Mouse (Mus musculus) limb, embryonic 10.5 days (tissue): Measurements from ENCODE around the gene Nsrp1. TPM values are rescaled to one million over a fixed set of nuclear protein-coding genes. Genes with fewer than 3 reads are reported as not detected.

Experiments
- DNase-seq: peaks from one replicate; pipeline ENCODE4 v3.0.0-alpha.2; 2017; ENCODE audit warnings: low spot score
- H3K27ac ChIP-seq: fragments of 300-500 bp; sonication (generic); 2 replicates; pipeline ENCODE4 v1.5.1; 2016; ENCODE audit warnings: mild to moderate bottlenecking
- H3K27me3 ChIP-seq: fragments of 300-500 bp; sonication (generic); 2 replicates; pipeline ENCODE4 v1.6.1; 2016; ENCODE audit warnings: low read depth, mild to moderate bottlenecking; ENCODE audit not compliant: poor library complexity, severe bottlenecking
- H3K36me3 ChIP-seq: fragments of 300-500 bp; sonication (generic); 2 replicates; pipeline ENCODE4 v1.6.1; 2016; ENCODE audit warnings: mild to moderate bottlenecking, moderate library complexity
- H3K4me1 ChIP-seq: fragments of 300-500 bp; sonication (generic); 2 replicates; pipeline ENCODE4 v1.6.1; 2016
- H3K4me3 ChIP-seq: fragments of 300-500 bp; sonication (generic); 2 replicates; pipeline ENCODE4 v1.5.1; 2016; ENCODE audit warnings: mild to moderate bottlenecking, moderate library complexity
- H3K9me3 ChIP-seq: fragments of 300-500 bp; sonication (generic); replicated peaks from 2 replicates; pipeline ENCODE4 v1.6.1; 2016; ENCODE audit warnings: mild to moderate bottlenecking
- WGBS: fragments of 180-500 bp; shearing (Covaris S2); methylation state at CpG from one replicate; pipeline ENCODE4 v1.1.7; 2016; 5-methylcytosine and 5-hydroxymethylcytosine counted together
- polyA plus RNA-seq: library from polyadenylated mRNA; unstranded; fragments of >200 nt; fragmentation: Nextera tagmentation; extraction: Ambion mirVana; gene quantifications from 2 replicates; pipeline ENCODE4 v1.2.1, GENCODE M21; 2016

The Nsrp1 gene
- polyA plus RNA-seq, 1 experiment from 2014 or later, result 64.2 TPM

DNA sequence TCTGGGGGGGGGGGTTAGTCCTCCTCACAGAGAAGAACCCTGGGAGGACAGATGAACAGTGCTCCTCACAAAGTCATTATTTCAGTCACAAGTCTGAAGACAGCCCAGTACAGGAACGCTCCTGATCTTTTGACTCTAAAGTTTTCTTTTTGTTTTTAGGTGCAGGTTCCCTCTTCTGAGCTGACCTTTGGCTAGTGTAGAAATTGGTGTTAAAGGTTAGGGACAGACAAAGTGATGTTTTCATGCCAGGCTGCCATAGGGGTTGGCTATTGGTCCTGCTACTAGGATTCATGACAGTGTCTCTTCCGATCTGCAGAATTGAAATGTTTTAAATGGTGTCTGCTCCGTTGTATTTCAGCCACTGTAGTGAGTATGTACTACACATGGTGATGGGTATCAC is 50.1 kb downstream of the Nsrp1 start:
- WGBS, result 91% methylated on average over 3 of the region's 3 CpGs
- Histone ChIP-seq H3K4me1 (no peaks in the 10 kb centered on the region), H3K9me3 (no peaks in the 10 kb centered on the region), H3K27ac (no peak overlapping the region), H3K4me3 (no peak overlapping the region), H3K27me3 (no peaks in the 10 kb centered on the region), H3K36me3 (no peaks in the 10 kb centered on the region)
- no peak for DNase-seq

DNA sequence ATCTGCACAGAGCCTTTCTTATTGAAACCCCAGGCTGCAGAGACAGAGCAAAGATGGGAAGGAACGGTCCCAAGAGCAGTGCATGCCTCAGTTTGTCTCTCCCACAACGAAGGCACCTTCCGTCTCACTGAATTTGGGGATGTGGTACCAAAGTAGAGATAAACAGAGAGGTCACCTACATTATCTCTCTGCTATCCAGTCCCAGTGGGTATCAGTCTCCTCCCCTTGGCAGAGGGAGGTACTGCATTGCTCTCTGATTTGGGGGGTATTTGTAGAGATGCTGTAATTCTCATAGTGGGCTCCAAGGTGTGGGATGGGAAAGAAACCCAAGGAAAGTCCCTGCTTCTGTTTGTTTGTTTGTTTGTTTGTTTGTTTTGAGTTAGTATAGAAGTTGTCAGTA is 51.7 kb downstream of the Nsrp1 start:
- DNase-seq, result no peak
- no peaks in the 10 kb centered on the region for H3K27me3 ChIP-seq
- H3K9me3 ChIP-seq, result no peaks in the 10 kb centered on the region
- H3K4me3 ChIP-seq, result no peak overlapping the region
- H3K4me1 ChIP-seq, result no peaks in the 10 kb centered on the region
- H3K36me3 ChIP-seq, result no peaks in the 10 kb centered on the region
- no peak overlapping the region for H3K27ac ChIP-seq
- 76% methylated on average over 3 of the region's 3 CpGs for WGBS

DNA sequence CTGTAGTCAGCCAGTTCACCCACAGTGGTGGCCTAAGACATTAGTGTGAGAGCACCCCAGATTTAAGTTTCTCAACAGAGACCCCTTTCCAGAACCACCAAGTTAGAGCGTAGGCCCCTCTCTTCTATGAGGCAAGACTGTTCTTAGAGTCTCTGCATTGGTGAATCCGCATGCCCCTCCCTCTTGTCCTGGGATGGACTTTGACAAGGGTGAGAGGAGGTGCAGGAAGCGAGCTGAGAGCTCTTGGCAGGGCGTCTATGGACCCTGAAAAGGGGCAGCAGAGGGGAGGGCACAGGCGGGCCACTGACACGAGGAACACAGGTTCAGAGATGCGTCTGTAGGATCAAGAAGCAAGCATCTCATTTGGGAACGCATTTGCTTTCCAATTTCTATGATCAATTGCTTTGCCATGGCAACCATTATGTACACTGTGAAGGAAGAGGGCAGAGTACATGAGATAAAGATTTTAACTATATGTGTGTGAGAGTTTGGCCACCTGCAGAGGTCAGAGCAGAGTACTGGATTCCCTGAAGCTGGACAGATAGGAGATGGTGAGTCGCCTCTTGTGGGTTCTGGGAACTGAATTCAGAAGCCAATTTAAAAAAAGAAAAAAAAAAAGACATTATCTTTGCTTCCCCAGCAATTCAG is 56.4 kb downstream of the Nsrp1 start:
- H3K4me1 ChIP-seq, result no peaks in the 10 kb centered on the region

DNA sequence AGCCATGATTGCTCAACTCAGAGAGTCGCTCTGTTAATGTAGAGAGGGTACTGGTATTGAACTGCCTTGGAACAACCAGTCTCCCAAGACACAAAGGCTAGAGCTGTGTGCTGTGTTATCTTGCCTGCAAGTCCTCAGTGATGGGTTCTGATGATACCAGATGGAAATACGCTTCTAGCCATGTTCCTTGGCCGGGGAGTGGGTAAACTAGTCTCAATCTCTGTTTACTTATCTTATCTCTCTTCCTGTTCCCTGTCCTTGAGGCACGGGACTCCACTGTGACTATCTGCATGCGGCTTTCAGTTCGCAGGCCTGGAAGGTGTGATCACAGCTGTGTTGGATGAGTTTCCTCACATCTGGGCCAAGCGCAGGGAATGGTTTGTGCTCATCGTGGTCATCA is 58.7 kb downstream of the Nsrp1 start:
- no peak overlapping the region for H3K4me3 ChIP-seq
- H3K27ac ChIP-seq, result no peak overlapping the region
- H3K36me3 ChIP-seq, result no peaks in the 10 kb centered on the region
- 77% methylated on average over 8 of the region's 8 CpGs for WGBS
- DNase-seq, result no peak
- H3K9me3 ChIP-seq, result no peaks in the 10 kb centered on the region
- no peaks in the 10 kb centered on the region for H3K4me1 ChIP-seq
- H3K27me3 ChIP-seq, result peaks cover 6% of the 10 kb centered on the region; the same call in 1 of the 2 replicates

More for the DNA sequence above, 56.4 kb downstream of the Nsrp1 start:
- WGBS, result 85% methylated on average over 9 of the region's 9 CpGs
- DNase-seq, result no peak
- H3K27me3 ChIP-seq, result peaks cover 6% of the 10 kb centered on the region; the same call in 1 of the 2 replicates
- no peak overlapping the region for H3K27ac ChIP-seq
- H3K4me3 ChIP-seq, result no peak overlapping the region
- no peaks in the 10 kb centered on the region for H3K36me3 ChIP-seq
- H3K9me3 ChIP-seq, result no peaks in the 10 kb centered on the region

DNA sequence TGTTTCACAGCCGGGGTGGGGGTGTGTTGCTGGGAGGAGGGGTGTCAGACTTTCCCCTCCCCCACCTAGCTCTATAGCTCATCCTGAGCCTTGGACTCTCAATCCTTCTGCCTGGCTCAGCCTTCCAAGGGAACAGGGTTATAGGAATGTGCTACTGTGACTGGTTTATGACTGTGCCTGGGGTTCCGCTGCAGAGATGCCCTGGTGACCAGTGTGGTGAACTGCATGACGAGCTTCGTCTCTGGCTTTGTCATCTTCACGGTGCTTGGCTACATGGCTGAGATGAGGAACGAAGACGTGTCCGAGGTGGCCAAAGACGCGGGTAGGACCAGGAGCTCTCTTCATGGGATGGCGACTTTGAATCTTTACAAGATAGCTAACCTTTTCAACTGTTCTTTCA is 60.2 kb downstream of the Nsrp1 start:
- Histone ChIP-seq H3K36me3 (no peaks in the 10 kb centered on the region), H3K4me1 (no peaks in the 10 kb centered on the region), H3K9me3 (no peaks in the 10 kb centered on the region), H3K27me3 (peaks cover 6% of the 10 kb centered on the region; the same call in 1 of the 2 replicates), H3K4me3 (no peak overlapping the region), H3K27ac (no peak overlapping the region)
- 78% methylated on average over 11 of the region's 11 CpGs for WGBS
- no peak for DNase-seq

DNA sequence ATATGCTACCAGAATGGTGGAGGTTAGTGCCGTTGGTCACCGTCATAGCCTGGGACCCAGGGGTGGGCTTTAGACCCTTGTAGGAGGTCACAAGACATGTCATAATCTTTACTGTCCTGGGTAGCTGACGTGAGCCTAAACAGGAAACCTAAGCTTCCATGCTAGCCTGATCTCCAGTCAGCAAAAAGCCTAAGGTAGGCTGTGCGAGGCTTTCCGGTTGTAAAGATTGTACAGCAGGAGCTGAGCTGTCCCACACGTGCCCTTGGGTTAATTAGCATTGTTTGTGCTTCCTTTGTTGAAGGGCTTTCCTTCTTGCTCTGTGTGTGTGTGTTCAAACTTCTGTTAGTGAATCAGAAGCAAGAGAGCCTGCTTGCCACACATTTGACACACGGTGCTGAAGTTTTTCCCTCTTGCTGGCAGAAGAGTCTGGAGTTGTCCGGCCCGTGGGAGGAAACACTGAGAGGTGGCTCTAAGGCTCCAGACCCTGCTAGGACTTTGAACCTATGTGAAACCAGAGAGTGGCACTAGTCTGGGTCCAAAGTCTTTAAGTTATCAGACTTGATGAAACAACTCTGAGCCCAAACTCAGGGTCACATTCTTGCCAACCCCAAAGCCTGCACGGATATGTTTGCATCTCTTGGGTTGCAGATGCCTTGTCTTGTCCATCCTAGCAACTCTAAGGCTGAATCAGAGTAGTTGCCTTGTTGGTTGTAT is 67.3 kb downstream of the Nsrp1 start:
- DNase-seq, result no peak
- 85% methylated on average over 10 of the region's 10 CpGs for WGBS
- H3K4me1 ChIP-seq, result peaks cover 10% of the 10 kb centered on the region
- H3K4me3 ChIP-seq, result no peak overlapping the region
- H3K9me3 ChIP-seq, result no peaks in the 10 kb centered on the region
- no peaks in the 10 kb centered on the region for H3K36me3 ChIP-seq
- H3K27me3 ChIP-seq, result no peaks in the 10 kb centered on the region
- no peak overlapping the region for H3K27ac ChIP-seq

DNA sequence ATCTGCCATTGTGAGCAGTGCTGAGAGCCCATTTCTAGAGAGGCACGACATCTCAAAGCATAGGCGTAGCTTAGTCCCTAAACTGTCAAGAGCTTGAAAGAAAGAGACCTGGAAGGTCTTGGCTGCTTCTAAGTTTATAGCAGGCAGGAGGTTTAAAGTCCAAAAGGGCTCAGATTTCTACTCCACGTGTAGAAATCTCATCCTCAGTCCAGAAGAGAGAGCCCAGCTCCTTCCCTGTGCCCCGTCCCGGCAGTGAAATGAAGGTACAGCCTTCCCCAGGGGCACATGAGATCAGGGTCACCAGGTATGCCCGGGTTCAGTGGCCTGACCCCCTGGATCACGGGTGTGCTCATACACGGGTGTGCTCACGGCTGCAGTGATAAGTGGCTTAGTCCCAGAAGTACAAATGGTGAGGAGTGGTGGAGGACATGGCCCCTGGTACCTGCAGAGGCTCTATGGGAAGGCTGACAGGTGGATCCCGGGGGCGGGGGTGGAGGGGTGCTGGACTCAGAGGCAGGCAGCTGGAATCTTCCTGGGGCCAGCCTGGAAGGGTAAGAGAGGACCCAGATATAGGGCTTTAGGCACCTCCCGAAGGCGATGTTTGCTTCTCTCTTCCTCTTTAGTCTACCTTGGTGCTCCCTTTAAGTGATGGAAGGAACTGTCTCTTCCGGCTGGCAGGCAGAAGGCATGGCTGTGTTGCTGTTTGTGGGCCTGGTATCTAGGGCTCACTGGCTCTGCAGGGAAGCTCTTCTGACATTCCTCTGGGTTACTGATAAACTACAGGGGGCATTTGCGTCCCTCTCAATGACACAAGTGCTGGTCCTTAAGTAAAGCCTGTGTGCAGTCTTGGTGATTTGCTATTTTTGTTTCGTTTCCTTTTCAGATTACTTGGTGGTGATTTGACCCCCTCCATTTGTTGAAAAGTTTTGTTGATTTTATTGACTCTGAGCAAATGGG is 68.9 kb downstream of the Nsrp1 start:
- no peak for DNase-seq
- H3K9me3 ChIP-seq, result no peaks in the 10 kb centered on the region
- WGBS, result 79% methylated on average over 16 of the region's 16 CpGs
- H3K4me1 ChIP-seq, result peaks cover 10% of the 10 kb centered on the region
- H3K4me3 ChIP-seq, result no peak overlapping the region
- H3K27me3 ChIP-seq, result 0 out of 2 replicates have a peak, but pooled peaks cover 2% of the 10 kb centered on the region
- no peaks in the 10 kb centered on the region for H3K36me3 ChIP-seq
- H3K27ac ChIP-seq, result no peak overlapping the region

DNA sequence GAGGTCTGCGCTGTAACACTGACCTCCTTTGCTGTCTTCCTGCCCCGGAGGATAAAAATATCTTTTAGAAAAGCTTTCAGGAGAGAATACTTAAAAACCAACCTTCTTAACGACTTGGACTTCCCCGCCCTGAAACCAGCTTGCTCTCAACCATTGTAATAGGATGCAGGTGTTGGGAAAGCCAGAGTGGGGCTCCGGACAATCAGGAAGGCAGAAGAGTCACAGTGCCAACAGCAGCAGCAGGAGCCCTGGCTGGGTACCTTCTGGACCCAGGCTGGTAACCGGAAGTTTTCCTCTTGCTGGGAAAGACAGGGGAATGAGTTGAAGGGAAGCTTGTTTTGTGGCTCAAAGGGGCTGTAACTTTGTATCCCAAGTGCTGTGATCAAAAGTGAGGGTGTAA is 71.6 kb downstream of the Nsrp1 start:
- Histone ChIP-seq H3K4me3 (no peak overlapping the region), H3K27me3 (peaks cover 22% of the 10 kb centered on the region), H3K36me3 (no peaks in the 10 kb centered on the region), H3K27ac (no peak overlapping the region), H3K4me1 (peaks cover 14% of the 10 kb centered on the region), H3K9me3 (no peaks in the 10 kb centered on the region)
- no peak for DNase-seq
- 36% methylated on average over 6 of the region's 6 CpGs for WGBS

DNA sequence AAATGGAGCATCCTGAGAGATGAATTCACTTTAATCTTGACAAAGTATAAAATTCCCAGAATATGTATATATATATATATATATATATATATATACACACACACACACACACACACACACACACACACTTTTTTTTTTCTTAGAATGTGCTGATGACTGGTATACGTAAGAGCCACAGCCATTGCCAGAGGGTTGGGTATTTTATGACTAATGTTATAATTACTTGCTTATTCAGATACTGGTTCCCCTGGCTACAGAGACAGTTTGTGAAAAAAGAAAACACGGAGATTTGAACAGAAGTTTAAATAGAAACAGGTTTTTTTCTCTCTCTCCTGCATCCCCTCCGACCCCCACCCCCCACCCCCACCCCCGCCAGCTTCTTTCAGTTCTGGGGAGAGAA is 72.4 kb downstream of the Nsrp1 start:
- H3K9me3 ChIP-seq, result no peaks in the 10 kb centered on the region
- H3K36me3 ChIP-seq, result no peaks in the 10 kb centered on the region
- WGBS, result 68% methylated on average over 4 of the region's 4 CpGs
- peaks cover 14% of the 10 kb centered on the region for H3K4me1 ChIP-seq
- no peak overlapping the region for H3K4me3 ChIP-seq
- no peak for DNase-seq
- no peak overlapping the region for H3K27ac ChIP-seq
- H3K27me3 ChIP-seq, result peaks cover 30% of the 10 kb centered on the region

DNA sequence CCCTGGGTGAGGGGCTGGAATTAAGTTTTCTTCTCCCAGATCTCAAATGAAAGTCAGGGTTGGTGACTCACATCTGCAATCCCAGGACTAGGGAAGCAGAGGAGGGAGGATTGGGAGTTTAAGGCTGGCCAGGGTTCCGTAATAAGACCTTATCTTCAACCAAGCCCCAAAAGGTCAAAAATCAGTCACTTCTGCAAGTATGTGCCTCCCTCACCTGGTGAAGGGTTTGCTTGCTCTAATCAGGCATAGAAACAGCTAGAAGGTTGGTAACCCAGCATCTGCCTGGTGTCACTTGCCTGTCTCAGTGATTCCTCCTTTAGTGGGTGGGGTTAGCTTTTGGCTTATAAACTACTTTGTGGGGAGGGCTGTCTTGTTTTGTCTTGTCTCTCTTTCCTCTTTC is 75.9 kb downstream of the Nsrp1 start:
- no peak for DNase-seq
- Histone ChIP-seq H3K27ac (no peak overlapping the region), H3K9me3 (no peaks in the 10 kb centered on the region), H3K4me1 (peaks cover 28% of the 10 kb centered on the region), H3K27me3 (peaks cover 65% of the 10 kb centered on the region), H3K36me3 (no peaks in the 10 kb centered on the region), H3K4me3 (no peak overlapping the region)
- WGBS, result 68% methylated on average over 1 of the region's 1 CpGs

DNA sequence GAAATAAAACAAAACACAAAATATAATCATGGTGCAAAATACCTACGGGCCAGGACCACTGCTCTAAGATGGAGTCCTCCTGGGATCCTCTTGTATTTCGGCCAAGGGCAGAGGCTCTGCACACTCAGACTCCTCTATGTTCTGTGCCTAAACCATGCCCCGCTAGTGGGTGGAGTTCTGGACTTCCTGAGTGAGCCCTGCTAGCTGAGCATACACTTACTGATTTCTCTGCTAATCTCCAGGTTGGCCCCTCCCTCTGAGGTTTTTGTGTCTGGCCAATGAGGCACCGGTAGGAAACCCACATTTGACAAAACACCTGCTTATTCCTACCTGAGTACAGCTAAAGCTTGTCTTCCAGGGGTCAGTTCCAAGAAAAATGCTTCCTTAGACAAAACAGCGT is 77.5 kb downstream of the Nsrp1 start:
- Histone ChIP-seq H3K4me1 (peaks cover 29% of the 10 kb centered on the region), H3K9me3 (no peaks in the 10 kb centered on the region), H3K27ac (no peak overlapping the region), H3K36me3 (no peaks in the 10 kb centered on the region), H3K4me3 (no peak overlapping the region), H3K27me3 (peaks cover 81% of the 10 kb centered on the region)
- DNase-seq, result no peak
- 71% methylated on average over 5 of the region's 5 CpGs for WGBS

DNA sequence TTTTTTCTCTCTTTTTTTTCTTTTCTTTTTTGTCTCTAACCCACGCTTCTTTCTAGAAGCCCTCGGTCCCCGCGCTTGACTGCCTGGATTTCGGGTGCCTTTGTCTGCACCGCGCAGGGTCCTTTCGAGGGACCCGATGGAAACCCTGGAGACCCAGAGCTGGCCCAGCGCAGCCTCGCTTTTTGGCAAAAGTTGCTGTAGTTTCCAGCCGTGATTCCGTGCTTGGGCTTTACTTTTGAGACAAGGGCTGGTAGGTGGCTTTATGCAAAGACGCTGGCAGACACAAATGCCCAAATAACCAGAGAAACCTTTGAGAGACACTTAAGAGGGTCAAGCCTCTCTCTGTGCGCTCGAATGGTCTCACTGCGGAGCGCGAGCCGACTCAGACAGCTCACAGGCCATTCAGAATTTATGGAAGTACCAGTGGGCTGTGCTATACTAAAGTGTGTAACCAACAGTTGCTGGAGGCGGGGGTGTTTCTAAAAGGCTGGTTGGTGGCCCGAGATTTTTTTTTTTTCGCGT is 79.5 kb downstream of the Nsrp1 start:
- peaks cover 29% of the 10 kb centered on the region for H3K4me1 ChIP-seq
- H3K36me3 ChIP-seq, result no peaks in the 10 kb centered on the region
- peak overlapping the region; percentile 54 for H3K4me3 ChIP-seq
- peak; percentile 62 for DNase-seq
- peaks cover 82% of the 10 kb centered on the region for H3K27me3 ChIP-seq
- no peaks in the 10 kb centered on the region for H3K9me3 ChIP-seq
- no peak overlapping the region for H3K27ac ChIP-seq
- whole genome bisulfite sequencing, result 11% methylated on average over 24 of the region's 24 CpGs
